ENCODE assay signal across 8 mouse cellular contexts in genomic region chr3:57576056-57576824, GRCm38 (mm10). TPM values are rescaled to one million over a fixed set of nuclear protein-coding genes. Genes with fewer than 3 reads are reported as not detected.
A peak's percentile ranks its signal among the peaks of the same experiment; 100 is the strongest.
DNase-seq lines count a peak whose midpoint lies in the region; ATAC-seq lines count a peak whose summit lies in the region.

No protein-coding gene starts in this region.

- peak; percentile 32 to 49 for DNase-seq in layer of hippocampus, postnatal 10 days (ENCODE audit: low spot score in 2 of 2)
- no peak for DNase-seq in layer of hippocampus, adult 8-10 months (ENCODE audit: low spot score in 2 of 2)
- DNase-seq in embryo, embryonic 10 days (ENCODE audit: low spot score) = peak; percentile 85
- peak; percentile 80 for DNase-seq in gastrocnemius, postnatal 14 days
- no peak for DNase-seq in intestine, embryonic 14.5 days (ENCODE audit: low spot score)
- DNase-seq in liver, embryonic 13.5 days = no peak
- no peak for DNase-seq in c-Kit-positive CD71-positive TER-119-positive erythroid progenitor cells, embryonic 14.5 days (ENCODE audit: low spot score)

- intact Hi-C loops in gastrocnemius, postnatal 14 days (cut with DNase I; ENCODE audit: low total_unique reads) = loop anchor here (10.0 kb wide), 1 partner anchor 101 kb away; no protein-coding TSS in a partner anchor

- H3K27ac ChIP-seq in intestine, embryonic 14.5 days (ENCODE audit: low read depth) = peak overlapping the region; percentile 96
- H3K27ac ChIP-seq in liver, embryonic 13.5 days = peak overlapping the region; percentile 36; the same call in 1 of the 2 replicates
- H3K27ac ChIP-seq in neural tube, embryonic 13.5 days (replicated peaks) = peak overlapping the region; percentile 85

- no peaks in the 10 kb centered on the region for H3K27me3 ChIP-seq in intestine, embryonic 14.5 days (replicated peaks; ENCODE audit: control insufficient read depth, insufficient read depth, low read length)
- H3K27me3 ChIP-seq in liver, embryonic 13.5 days = peaks cover 39% of the 10 kb centered on the region
- peaks cover 12% of the 10 kb centered on the region; the same call in 1 of the 2 replicates for H3K27me3 ChIP-seq in neural tube, embryonic 13.5 days

- peak overlapping the region; percentile 79 for H3K4me3 ChIP-seq in intestine, embryonic 14.5 days (ENCODE audit: low read depth, low read length)
- peak overlapping the region; percentile 63 for H3K4me3 ChIP-seq in liver, embryonic 13.5 days (replicated peaks)
- peak overlapping the region; percentile 74 for H3K4me3 ChIP-seq in neural tube, embryonic 13.5 days

- H3K36me3 ChIP-seq in intestine, embryonic 14.5 days (ENCODE audit: control insufficient read depth, insufficient read depth, low read length) = no peaks in the 10 kb centered on the region
- H3K36me3 ChIP-seq in liver, embryonic 13.5 days = no peaks in the 10 kb centered on the region
- no peaks in the 10 kb centered on the region for H3K36me3 ChIP-seq in neural tube, embryonic 13.5 days

- under 1% methylated on average over 35 of the region's 35 CpGs for WGBS in intestine, embryonic 14.5 days
- under 1% methylated on average over 35 of the region's 35 CpGs for WGBS in liver, embryonic 13.5 days (ENCODE audit: insufficient replicate concordance)
- WGBS in neural tube, embryonic 13.5 days = under 1% methylated on average over 35 of the region's 35 CpGs

- no peaks in the 10 kb centered on the region for H3K9me3 ChIP-seq in intestine, embryonic 14.5 days (ENCODE audit: control insufficient read depth, low read length)
- no peaks in the 10 kb centered on the region for H3K9me3 ChIP-seq in liver, embryonic 13.5 days (replicated peaks)
- H3K9me3 ChIP-seq in neural tube, embryonic 13.5 days = no peaks in the 10 kb centered on the region

- H3K4me1 ChIP-seq in intestine, embryonic 14.5 days (replicated peaks; ENCODE audit: control insufficient read depth, insufficient read depth, low read length) = peaks cover 16% of the 10 kb centered on the region
- no peaks in the 10 kb centered on the region for H3K4me1 ChIP-seq in liver, embryonic 13.5 days (replicated peaks)
- peaks cover 23% of the 10 kb centered on the region; the same call in 1 of the 2 replicates for H3K4me1 ChIP-seq in neural tube, embryonic 13.5 days (replicated peaks)

- peak; percentile 68 for ATAC-seq in intestine, embryonic 14.5 days (replicated peaks; ENCODE audit: low FRiP score, low TSS enrichment, low read depth)
- peak; percentile 44 for ATAC-seq in liver, embryonic 13.5 days (ENCODE audit: low read depth)
- ATAC-seq in neural tube, embryonic 13.5 days (ENCODE audit: low read depth) = peak; percentile 42

- H3K4me2 ChIP-seq in intestine, embryonic 14.5 days (ENCODE audit: low read length) = peak overlapping the region; percentile 73
- H3K4me2 ChIP-seq in liver, embryonic 13.5 days = peak overlapping the region; percentile 70
- peak overlapping the region; percentile 97 for H3K4me2 ChIP-seq in neural tube, embryonic 13.5 days

- peak overlapping the region; percentile 84 for H3K9ac ChIP-seq in intestine, embryonic 14.5 days (ENCODE audit: low read length)
- peak overlapping the region; percentile 37; the same call in 1 of the 2 replicates for H3K9ac ChIP-seq in liver, embryonic 13.5 days
- peak overlapping the region; percentile 78 for H3K9ac ChIP-seq in neural tube, embryonic 13.5 days

RNA-seq across cellular contexts. Expression of gene Wwtr1, which starts 0.5 kb away (rescaled TPM):
- total RNA-seq in layer of hippocampus, postnatal 10 days (2021) = 10 to 100 TPM; 24.2 to 26.1 TPM
- 10 to 100 TPM; 12.6 to 14.8 (median 13.7) TPM for total RNA-seq in layer of hippocampus, adult 8-10 months (2022)
- total RNA-seq in gastrocnemius, postnatal 14 days (2021) = 10 to 100 TPM; 32.1 to 38.1 TPM
- 20.4 and 23.4 TPM in 2 replicates for polyA plus RNA-seq in intestine, embryonic 14.5 days (2014; fragmentation: Nextera tagmentation; extraction: Ambion mirVana)
- 1.5 TPM in 2 replicates for polyA plus RNA-seq in liver, embryonic 13.5 days (2015; fragmentation: Nextera tagmentation; extraction: Ambion mirVana)
- 10.3 and 11.4 TPM in 2 replicates for polyA plus RNA-seq in neural tube, embryonic 13.5 days (2015; fragmentation: Nextera tagmentation; extraction: Ambion mirVana)

Comparison
In these comparisons a context has a peak if more than half of its experiments do, and no peak if none do; other contexts are left out.
1. DNase-seq: peak in layer of hippocampus, postnatal 10 days (2 of 2), embryo, embryonic 10 days (single experiment) and gastrocnemius, postnatal 14 days (single experiment); none in layer of hippocampus, adult 8-10 months (0 of 2), intestine, embryonic 14.5 days (single experiment), liver, embryonic 13.5 days (single experiment) and c-Kit-positive CD71-positive TER-119-positive erythroid progenitor cells, embryonic 14.5 days (single experiment).
2. H3K27ac ChIP-seq: peak in every context shown above with its lines; median percentile 96 in intestine, embryonic 14.5 days; 85 in neural tube, embryonic 13.5 days; 36 in liver, embryonic 13.5 days.
3. Peak in every context shown above with its lines, with median percentiles within 50 percentile points of each other: ATAC-seq, H3K4me2 ChIP-seq, H3K4me3 ChIP-seq and H3K9ac ChIP-seq.